Mouse (Mus musculus) lung, adult 2 months (tissue): ENCODE measurements around the gene Gm27027. TPM values are rescaled to one million over a fixed set of nuclear protein-coding genes. Genes with fewer than 3 reads are reported as not detected.

Experiments
- DNase-seq: peaks from one replicate; pipeline ENCODE4 v3.0.0; 2022
- H3K4me1 ChIP-seq: fragments of 200-500 bp; 2 replicates; pipeline ENCODE4 v1.6.1; 2011; ENCODE audit warnings: low read length; ENCODE audit not compliant: control insufficient read depth, insufficient read depth
- H3K4me3 ChIP-seq: fragments of 200-500 bp; replicated peaks from 2 replicates; pipeline ENCODE3; 2011; ENCODE audit warnings: low read depth, mild to moderate bottlenecking, control low read depth, low read length; ENCODE audit errors: extremely low read depth
- CTCF ChIP-seq: fragments of 200-500 bp; IDR thresholded peaks from 2 replicates; pipeline ENCODE4 v1.5.1; 2011; ENCODE audit warnings: mild to moderate bottlenecking, low read length, control low read depth; ENCODE audit not compliant: insufficient read depth
- POLR2A ChIP-seq: fragments of 200-500 bp; IDR thresholded peaks from 2 replicates; pipeline ENCODE4 v1.6.1; 2011; ENCODE audit warnings: low read depth, mild to moderate bottlenecking, control low read depth, low read length, borderline replicate concordance; ENCODE audit errors: extremely low read depth
- WGBS: fragments of 180-500 bp; shearing (Covaris S2); methylation state at CpG from one replicate; pipeline ENCODE4 v1.1.7; 2018; 5-methylcytosine and 5-hydroxymethylcytosine counted together
- polyA plus RNA-seq: library from polyadenylated mRNA; depleted of rRNA; stranded (reverse); fragments of >200 nt; gene quantifications from 2 replicates; pipeline ENCODE4 v1.2.3, GENCODE M21; 2012; rRNA removed

Gene Gm27027
- polyA plus RNA-seq, 1 experiment: not detected

DNA sequence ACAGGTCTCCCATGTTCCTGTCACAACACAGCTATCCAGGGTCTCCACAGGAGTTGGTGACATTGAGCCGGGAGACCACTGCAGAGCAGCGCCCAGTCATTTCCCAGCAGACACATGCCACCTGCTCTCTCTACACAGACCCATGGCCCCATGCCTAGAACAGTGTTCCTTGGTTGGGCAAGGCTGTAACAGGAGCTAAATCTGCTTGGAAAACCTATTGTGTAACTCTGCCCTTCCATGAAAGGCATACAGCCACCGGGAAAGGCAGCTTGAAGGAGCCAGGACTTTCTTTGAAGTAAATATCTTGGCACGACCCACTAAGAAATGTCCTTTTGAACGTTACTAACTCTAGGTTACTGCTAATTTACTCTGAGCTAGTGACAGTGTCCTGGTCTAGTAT is 86.4 kb downstream of the Gm27027 start:
- H3K4me3 ChIP-seq: no peak overlapping the region
- 53% methylated on average over 5 of the region's 5 CpGs for WGBS
- no peak for TF ChIP-seq CTCF
- no peak for TF ChIP-seq POLR2A
- H3K4me1 ChIP-seq: peaks cover 10% of the 10 kb centered on the region
- DNase-seq: no peak

DNA sequence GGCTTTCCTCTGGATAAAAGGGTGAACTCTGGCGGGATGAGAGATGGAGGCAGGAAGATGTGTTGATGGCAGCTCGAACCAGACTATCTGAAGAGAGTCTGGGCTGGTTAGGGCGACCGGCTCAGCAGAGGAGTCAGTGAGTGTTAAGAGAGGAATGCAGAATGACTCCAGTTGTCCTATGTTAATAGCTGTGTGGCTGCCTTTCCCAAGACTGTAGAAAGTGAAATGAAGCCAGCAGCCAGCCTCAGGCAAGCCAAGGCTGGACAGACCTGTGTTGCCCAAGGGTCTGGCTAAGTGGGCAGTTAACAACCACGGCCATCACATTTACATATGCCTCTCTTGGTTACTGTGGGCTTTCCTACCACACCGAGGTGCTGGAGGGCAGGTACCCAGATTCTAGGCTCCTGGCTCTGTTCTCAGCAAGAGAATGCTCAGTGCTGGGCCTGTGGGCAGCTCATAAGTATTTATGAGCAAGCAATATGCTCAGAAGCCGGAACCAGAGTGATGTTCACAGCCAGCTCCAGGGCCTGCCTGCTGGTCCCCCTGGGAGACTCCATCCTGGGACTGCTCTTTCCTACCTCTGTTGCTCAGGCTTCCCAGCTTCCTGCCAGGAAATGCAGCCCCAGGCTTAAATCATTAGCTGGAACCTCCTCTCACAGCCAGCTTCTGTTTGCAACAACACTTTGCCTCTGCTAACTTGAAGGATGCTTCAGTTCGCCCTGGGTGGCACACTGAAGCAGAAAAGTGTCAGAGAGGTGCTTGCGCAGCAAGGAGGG is 88.4 kb downstream of the Gm27027 start:
- 61% methylated on average over 9 of the region's 9 CpGs for WGBS
- Histone ChIP-seq H3K4me3 (no peak overlapping the region), H3K4me1 (peaks cover 10% of the 10 kb centered on the region)
- TF ChIP-seq CTCF: no peak
- no peak for TF ChIP-seq POLR2A
- no peak for DNase-seq

Other genes with a start within 250 kb of the Gm27027 start
- gene Ext2, start 173.8 kb downstream of the Gm27027 start, polyA plus RNA-seq: 58.3 and 59.5 TPM in 2 replicates
- 17.5 and 19.1 TPM in 2 replicates for gene Accs, start 146.4 kb downstream of the Gm27027 start, polyA plus RNA-seq
- 0.08 TPM in 1 of 2 replicates, not detected in the other for gene Accsl, start 127.2 kb downstream of the Gm27027 start, polyA plus RNA-seq
- gene Gm13889, start 39.2 kb downstream of the Gm27027 start, polyA plus RNA-seq: 51.8 and 107 TPM in 2 replicates
- gene Alkbh3, start 14.5 kb upstream of the Gm27027 start, polyA plus RNA-seq: 28.2 and 36.6 TPM in 2 replicates
- gene Hsd17b12, start 161.6 kb upstream of the Gm27027 start, polyA plus RNA-seq: 21.1 and 27.4 TPM in 2 replicates